8 mouse cellular contexts compared by ENCODE assay signal in genomic region chr2:164879568-164880277, GRCm38 (mm10). TPM values are rescaled to one million over a fixed set of nuclear protein-coding genes. Genes with fewer than 3 reads are reported as not detected.
DNase-seq lines count a peak whose midpoint lies in the region; ATAC-seq and TF ChIP-seq lines count a peak whose summit lies in the region.

No protein-coding gene starts in this region.

- peak; percentile 100 for TF ChIP-seq POLR2A in heart, adult 2 months (IDR thresholded peaks at IDR 0.05; ENCODE audit: insufficient read depth, low read depth, low read length)
- peak; percentile 95 for TF ChIP-seq POLR2A in kidney, adult 2 months (IDR thresholded peaks at IDR 0.05; ENCODE audit: low read depth, low read length)
- peak; percentile 90 for TF ChIP-seq POLR2A in small intestine, adult 2 months (IDR thresholded peaks at IDR 0.05; ENCODE audit: low read depth, low read length)

- H3K9me3 ChIP-seq in embryonic facial prominence, embryonic 13.5 days: no peaks in the 10 kb centered on the region
- H3K9me3 ChIP-seq in limb, embryonic 11.5 days (ENCODE audit: control insufficient read depth, low read length): no peaks in the 10 kb centered on the region
- no peaks in the 10 kb centered on the region for H3K9me3 ChIP-seq in midbrain, embryonic 13.5 days

- under 1% methylated on average over 58 of the region's 72 CpGs for WGBS in embryonic facial prominence, embryonic 13.5 days
- under 1% methylated on average over 72 of the region's 72 CpGs for WGBS in heart, adult 2 months
- under 1% methylated on average over 67 of the region's 72 CpGs for WGBS in kidney, adult 2 months
- under 1% methylated on average over 63 of the region's 72 CpGs for WGBS in limb, embryonic 11.5 days
- WGBS in midbrain, embryonic 13.5 days: under 1% methylated on average over 47 of the region's 72 CpGs
- WGBS in small intestine, adult 2 months: under 1% methylated on average over 72 of the region's 72 CpGs

- peak overlapping the region; percentile 100 for H3K27ac ChIP-seq in embryonic facial prominence, embryonic 13.5 days
- peak overlapping the region; percentile 100 for H3K27ac ChIP-seq in heart, adult 2 months
- peak overlapping the region; percentile 99 for H3K27ac ChIP-seq in kidney, adult 2 months (ENCODE audit: insufficient read depth, low read depth, low read length)
- peak overlapping the region; percentile 100 for H3K27ac ChIP-seq in limb, embryonic 11.5 days (replicated peaks; ENCODE audit: low read depth, low read length)
- H3K27ac ChIP-seq in midbrain, embryonic 13.5 days: peak overlapping the region; percentile 100
- peak overlapping the region; percentile 98 for H3K27ac ChIP-seq in small intestine, adult 2 months (ENCODE audit: insufficient read depth, low read depth, low read length)

- peak; percentile 83 for ATAC-seq in embryonic facial prominence, embryonic 13.5 days (ENCODE audit: insufficient number of reproducible peaks, insufficient read depth, low FRiP score, low TSS enrichment, low read depth)
- ATAC-seq in limb, embryonic 11.5 days (ENCODE audit: insufficient number of reproducible peaks, low FRiP score, low TSS enrichment, low read depth): peak; percentile 71
- ATAC-seq in midbrain, embryonic 13.5 days: peak; percentile 87

- H3K27me3 ChIP-seq in embryonic facial prominence, embryonic 13.5 days: no peaks in the 10 kb centered on the region
- no peaks in the 10 kb centered on the region for H3K27me3 ChIP-seq in heart, adult 2 months (ENCODE audit: control insufficient read depth, insufficient read depth, low read length)
- H3K27me3 ChIP-seq in kidney, adult 2 months (replicated peaks; ENCODE audit: control insufficient read depth, insufficient read depth, low read length): no peaks in the 10 kb centered on the region
- H3K27me3 ChIP-seq in limb, embryonic 11.5 days (ENCODE audit: control insufficient read depth, insufficient read depth, low read length): no peaks in the 10 kb centered on the region
- no peaks in the 10 kb centered on the region for H3K27me3 ChIP-seq in midbrain, embryonic 13.5 days
- no peaks in the 10 kb centered on the region for H3K27me3 ChIP-seq in small intestine, adult 2 months (ENCODE audit: control insufficient read depth, insufficient read depth, low read length)

- peak; percentile 96 for TF ChIP-seq EP300 in heart, adult 2 months (IDR thresholded peaks at IDR 0.05; ENCODE audit: insufficient read depth, low read depth, low read length)

- H3K4me2 ChIP-seq in embryonic facial prominence, embryonic 13.5 days: peak overlapping the region; percentile 94
- H3K4me2 ChIP-seq in limb, embryonic 11.5 days (ENCODE audit: low read depth, severe bottlenecking): peak overlapping the region; percentile 85
- H3K4me2 ChIP-seq in midbrain, embryonic 13.5 days (replicated peaks): peak overlapping the region; percentile 91

- H3K9ac ChIP-seq in embryonic facial prominence, embryonic 13.5 days: peak overlapping the region; percentile 100
- H3K9ac ChIP-seq in heart, adult 2 months (ENCODE audit: low read depth, low read length): peak overlapping the region; percentile 96
- H3K9ac ChIP-seq in limb, embryonic 11.5 days (ENCODE audit: low read length): peak overlapping the region; percentile 100
- peak overlapping the region; percentile 99 for H3K9ac ChIP-seq in midbrain, embryonic 13.5 days (replicated peaks)

- intact Hi-C loops in heart, adult 2 months (cut with DNase I): loop anchor here (1.0 to 2.0 kb wide), 3 partner anchors 23 to 47 kb away; partner anchors contain the start of genes Ctsa, Neurl2, Pltp and Zfp335

- DNase-seq in 3T3-L1 (ENCODE audit: low read depth, low spot score): peak; percentile 97
- DNase-seq in adrenal gland, postnatal 4 days (ENCODE audit: low spot score in 2 of 2): peak; percentile 89
- DNase-seq in heart, adult 2 months: peak; percentile 93 to 95
- DNase-seq in kidney, adult 2 months: peak; percentile 97
- peak; percentile 97 for DNase-seq in limb, embryonic 11.5 days (ENCODE audit: low spot score)

- H3K4me3 ChIP-seq in embryonic facial prominence, embryonic 13.5 days: peak overlapping the region; percentile 92
- H3K4me3 ChIP-seq in heart, adult 2 months: peak overlapping the region; percentile 100
- H3K4me3 ChIP-seq in kidney, adult 2 months (ENCODE audit: insufficient read depth, low read depth, low read length): peak overlapping the region; percentile 85
- H3K4me3 ChIP-seq in limb, embryonic 11.5 days (ENCODE audit: low read depth, low read length): peak overlapping the region; percentile 91
- peak overlapping the region; percentile 77 for H3K4me3 ChIP-seq in midbrain, embryonic 13.5 days (replicated peaks)
- H3K4me3 ChIP-seq in small intestine, adult 2 months (ENCODE audit: low read depth, low read length): peak overlapping the region; percentile 94

- peaks cover 2% of the 10 kb centered on the region for H3K79me2 ChIP-seq in heart, adult 2 months (replicated peaks; ENCODE audit: control insufficient read depth, insufficient read depth, low read length)

- peaks cover 20% of the 10 kb centered on the region for H3K36me3 ChIP-seq in embryonic facial prominence, embryonic 13.5 days
- H3K36me3 ChIP-seq in heart, adult 2 months (ENCODE audit: control insufficient read depth, insufficient read depth, low read length): peaks cover 6% of the 10 kb centered on the region; the same call in 1 of the 2 replicates
- H3K36me3 ChIP-seq in kidney, adult 2 months (ENCODE audit: control insufficient read depth, insufficient read depth, low read length): no peaks in the 10 kb centered on the region
- H3K36me3 ChIP-seq in limb, embryonic 11.5 days (ENCODE audit: control insufficient read depth, insufficient read depth, low read length): peaks cover 2% of the 10 kb centered on the region; the same call in 1 of the 2 replicates
- peaks cover 21% of the 10 kb centered on the region for H3K36me3 ChIP-seq in midbrain, embryonic 13.5 days
- peaks cover 14% of the 10 kb centered on the region for H3K36me3 ChIP-seq in small intestine, adult 2 months (ENCODE audit: control insufficient read depth, insufficient read depth, low read length)

- TF ChIP-seq CTCF in heart, adult 2 months (IDR thresholded peaks at IDR 0.05): no peak
- TF ChIP-seq CTCF in kidney, adult 2 months (conservative IDR thresholded peaks at IDR 0.05; ENCODE audit: insufficient read depth, insufficient read length, low read depth, low read length): no peak
- TF ChIP-seq CTCF in small intestine, adult 2 months (IDR thresholded peaks at IDR 0.05; ENCODE audit: extremely low read depth, insufficient read length, insufficient replicate concordance, low read depth, low read length): no peak

- peaks cover 30% of the 10 kb centered on the region for H3K4me1 ChIP-seq in embryonic facial prominence, embryonic 13.5 days
- peaks cover 15% of the 10 kb centered on the region for H3K4me1 ChIP-seq in heart, adult 2 months (ENCODE audit: control insufficient read depth, insufficient read depth, low read length)
- H3K4me1 ChIP-seq in kidney, adult 2 months (ENCODE audit: control insufficient read depth, insufficient read depth, low read length): peaks cover 15% of the 10 kb centered on the region; the same call in 1 of the 2 replicates
- peaks cover 9% of the 10 kb centered on the region for H3K4me1 ChIP-seq in limb, embryonic 11.5 days (ENCODE audit: control insufficient read depth, insufficient read depth, low read length)
- H3K4me1 ChIP-seq in midbrain, embryonic 13.5 days (replicated peaks): peaks cover 34% of the 10 kb centered on the region
- peaks cover 6% of the 10 kb centered on the region for H3K4me1 ChIP-seq in small intestine, adult 2 months (ENCODE audit: control insufficient read depth, insufficient read depth, insufficient read length, low read length)

RNA-seq across cellular contexts. Expression of gene Pcif1, which starts 0.6 kb away (rescaled TPM):
- 10 to 100 TPM; 78.8 to 80.7 TPM for total RNA-seq in adrenal gland, postnatal 4 days (2021)
- polyA plus RNA-seq in embryonic facial prominence, embryonic 13.5 days (2015; fragmentation: Nextera tagmentation; extraction: Ambion mirVana): 78.4 and 78.8 TPM in 2 replicates
- total RNA-seq in heart, adult 2 months (2021): 10 to 100 TPM; 25.7 to 31.8 TPM
- 18.4 and 20.8 TPM in 2 replicates for polyA plus RNA-seq in heart, adult 2 months (2012; rRNA removed)
- 37.2 and 43.1 TPM in 2 replicates for polyA plus RNA-seq in kidney, adult 2 months (2012; rRNA removed)
- polyA plus RNA-seq in limb, embryonic 11.5 days (2014; fragmentation: Nextera tagmentation; extraction: Ambion mirVana): 71.5 and 76.6 TPM in 2 replicates
- 98.1 and 108 TPM in 2 replicates for polyA plus RNA-seq in midbrain, embryonic 13.5 days (2015; fragmentation: Nextera tagmentation; extraction: Ambion mirVana)
- polyA plus RNA-seq in small intestine, adult 2 months (2012; rRNA removed): 22.8 and 30.3 TPM in 2 replicates

RNA-seq across cellular contexts. Expression of gene Pltp, which starts 22.2 kb away (rescaled TPM):
- 10 to 100 TPM; 25.7 to 28.9 TPM for total RNA-seq in adrenal gland, postnatal 4 days (2021)
- 67.4 and 69.8 TPM in 2 replicates for polyA plus RNA-seq in embryonic facial prominence, embryonic 13.5 days (2015; fragmentation: Nextera tagmentation; extraction: Ambion mirVana)
- 10 to 100 TPM; 33.8 to 36.1 TPM for total RNA-seq in heart, adult 2 months (2021)
- polyA plus RNA-seq in heart, adult 2 months (2012; rRNA removed): 57.4 and 71.2 TPM in 2 replicates
- polyA plus RNA-seq in kidney, adult 2 months (2012; rRNA removed): 39.6 and 41.5 TPM in 2 replicates
- polyA plus RNA-seq in limb, embryonic 11.5 days (2014; fragmentation: Nextera tagmentation; extraction: Ambion mirVana): 22.9 and 25.1 TPM in 2 replicates
- 69.1 and 96.1 TPM in 2 replicates for polyA plus RNA-seq in midbrain, embryonic 13.5 days (2015; fragmentation: Nextera tagmentation; extraction: Ambion mirVana)
- 20.9 and 34.2 TPM in 2 replicates for polyA plus RNA-seq in small intestine, adult 2 months (2012; rRNA removed)

RNA-seq across cellular contexts. Expression of gene Zfp335, which starts 31.8 kb away (rescaled TPM):
- total RNA-seq in adrenal gland, postnatal 4 days (2021): 10 to 100 TPM; 20.7 to 21.7 TPM
- 15.5 and 16.1 TPM in 2 replicates for polyA plus RNA-seq in embryonic facial prominence, embryonic 13.5 days (2015; fragmentation: Nextera tagmentation; extraction: Ambion mirVana)
- 1 to 10 TPM; 8.0 to 8.2 TPM for total RNA-seq in heart, adult 2 months (2021)
- polyA plus RNA-seq in heart, adult 2 months (2012; rRNA removed): 14.0 and 14.3 TPM in 2 replicates
- polyA plus RNA-seq in kidney, adult 2 months (2012; rRNA removed): 20.4 and 25.7 TPM in 2 replicates
- polyA plus RNA-seq in limb, embryonic 11.5 days (2014; fragmentation: Nextera tagmentation; extraction: Ambion mirVana): 12.1 and 16.3 TPM in 2 replicates
- polyA plus RNA-seq in midbrain, embryonic 13.5 days (2015; fragmentation: Nextera tagmentation; extraction: Ambion mirVana): 13.5 and 15.1 TPM in 2 replicates
- polyA plus RNA-seq in small intestine, adult 2 months (2012; rRNA removed): 19.1 and 34.1 TPM in 2 replicates

RNA-seq across cellular contexts. Expression of gene Neurl2, which starts 46.5 kb away (rescaled TPM):
- 1 to 10 TPM; 5.4 to 7.4 TPM for total RNA-seq in adrenal gland, postnatal 4 days (2021)
- 8.4 and 9.0 TPM in 2 replicates for polyA plus RNA-seq in embryonic facial prominence, embryonic 13.5 days (2015; fragmentation: Nextera tagmentation; extraction: Ambion mirVana)
- total RNA-seq in heart, adult 2 months (2021): 10 to 100 TPM; 47.2 to 49.2 TPM
- polyA plus RNA-seq in heart, adult 2 months (2012; rRNA removed): 54.2 and 54.8 TPM in 2 replicates
- 3.7 and 4.7 TPM in 2 replicates for polyA plus RNA-seq in kidney, adult 2 months (2012; rRNA removed)
- 5.9 and 6.1 TPM in 2 replicates for polyA plus RNA-seq in limb, embryonic 11.5 days (2014; fragmentation: Nextera tagmentation; extraction: Ambion mirVana)
- 4.7 TPM in 2 replicates for polyA plus RNA-seq in midbrain, embryonic 13.5 days (2015; fragmentation: Nextera tagmentation; extraction: Ambion mirVana)
- polyA plus RNA-seq in small intestine, adult 2 months (2012; rRNA removed): 1.7 and 3.1 TPM in 2 replicates

RNA-seq across cellular contexts. Expression of gene Ctsa, which starts 47.0 kb away (rescaled TPM):
- total RNA-seq in adrenal gland, postnatal 4 days (2021): 100 to 1,000 TPM; 140 to 158 TPM
- 129 and 139 TPM in 2 replicates for polyA plus RNA-seq in embryonic facial prominence, embryonic 13.5 days (2015; fragmentation: Nextera tagmentation; extraction: Ambion mirVana)
- 10 to 100 TPM; 94.3 to 99.8 TPM for total RNA-seq in heart, adult 2 months (2021)
- polyA plus RNA-seq in heart, adult 2 months (2012; rRNA removed): 200 and 232 TPM in 2 replicates
- polyA plus RNA-seq in kidney, adult 2 months (2012; rRNA removed): 504 and 687 TPM in 2 replicates
- polyA plus RNA-seq in limb, embryonic 11.5 days (2014; fragmentation: Nextera tagmentation; extraction: Ambion mirVana): 95.8 and 104 TPM in 2 replicates
- polyA plus RNA-seq in midbrain, embryonic 13.5 days (2015; fragmentation: Nextera tagmentation; extraction: Ambion mirVana): 92.0 and 94.2 TPM in 2 replicates
- polyA plus RNA-seq in small intestine, adult 2 months (2012; rRNA removed): 156 and 235 TPM in 2 replicates

Comparison
In these comparisons a context has a peak if more than half of its experiments do, and no peak if none do; other contexts are left out.
1. Peak in every context shown above with its lines: DNase-seq, ATAC-seq, H3K4me3 ChIP-seq and H3K27ac ChIP-seq.